Mouse (Mus musculus) urinary bladder, adult 18-20 months (tissue): Measurements from ENCODE around the gene Irgq.
"Not testable (repeated sequence)": the region's sequence is repeated elsewhere in the genome, so short reads cannot be mapped to it uniquely, and the experiment has no call there.

ENCODE experiments used
- DNase-seq, 2 experiments: peaks; one replicate each; pipeline ENCODE4 v3.0.0; 2022; ENCODE audit warnings: low spot score in 2 of 2, mixed read lengths in 2 of 2

Irgq gene

DNA sequence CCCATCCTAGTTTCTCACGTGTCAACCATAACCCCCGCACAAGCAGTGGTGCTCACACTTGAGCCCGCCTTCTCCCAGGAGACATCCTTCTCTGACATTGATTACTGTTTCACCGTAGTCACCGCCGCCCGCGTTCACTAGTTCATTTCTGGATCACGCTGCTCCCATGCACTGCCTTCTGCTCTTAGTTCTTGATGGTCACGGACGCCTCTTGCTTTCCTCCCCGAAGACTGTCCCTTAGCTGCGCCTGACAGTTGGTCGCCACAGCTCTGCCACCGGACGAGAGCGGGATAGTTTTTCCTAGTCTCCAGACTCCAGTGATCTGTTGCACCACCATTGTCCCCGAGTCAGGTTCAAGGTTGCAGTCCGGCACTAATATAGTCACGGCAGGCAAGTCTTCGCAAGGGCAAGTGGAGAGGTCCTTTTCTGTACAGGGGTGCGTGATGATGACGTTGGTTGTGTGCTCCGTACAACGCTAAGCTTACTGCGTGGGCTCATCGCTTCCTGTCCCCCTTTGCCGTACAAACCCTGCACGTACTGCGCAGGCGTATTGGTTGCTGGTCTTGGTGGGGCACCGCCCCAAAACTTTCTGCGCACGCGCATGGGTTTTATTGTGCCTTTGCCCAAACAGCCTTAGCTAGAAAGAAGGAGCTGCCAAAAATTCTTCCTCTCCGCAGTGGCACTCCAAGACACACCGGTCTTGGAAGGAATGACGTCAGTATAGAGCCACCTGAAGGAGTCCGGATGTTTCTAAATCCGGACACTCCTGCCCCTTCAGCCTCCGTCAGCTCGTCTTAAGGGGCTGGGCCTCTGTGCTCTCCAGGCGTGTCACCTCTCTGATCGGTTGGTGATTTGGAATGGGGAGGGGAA is at the start of gene Irgq:
TSS of gene Irgq (plus strand) at position 628 of the 870 bp plus-strand sequence.
- peak; percentile 97 to 99 for DNase-seq

DNA sequence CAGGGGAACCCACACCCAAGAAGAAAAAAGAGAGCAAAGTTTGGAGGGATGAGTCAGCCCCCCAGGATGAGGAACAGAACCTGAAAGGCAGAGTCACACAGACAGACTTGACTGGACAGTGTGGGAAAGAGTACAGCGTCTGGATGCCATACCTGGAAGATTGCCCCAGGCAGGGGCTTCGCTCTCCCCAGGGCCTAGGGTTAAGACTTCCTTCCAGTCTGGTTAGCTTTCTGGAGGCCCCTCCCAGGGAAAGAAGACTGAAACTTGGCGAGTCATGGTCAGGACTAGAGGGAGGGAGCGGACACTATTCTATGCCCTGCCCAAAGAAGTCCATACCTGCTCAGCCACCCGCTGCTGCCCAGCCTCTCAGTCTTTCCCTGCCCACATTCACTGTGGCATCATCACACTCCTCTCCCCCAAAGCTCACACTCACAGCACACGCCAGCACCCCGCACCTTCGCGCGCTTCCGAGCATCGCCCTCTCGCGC is 49.5 kb upstream of the Irgq start:
- peak in 1 of 2 experiments; percentile 35 for DNase-seq

- DNase-seq = peak; percentile 68 to 87
Measured at GRCm38 (mm10) chr7:24481474-24482207, 48.8 kb upstream of the Irgq start, which contains the start of gene Cadm4. Gene Cadm4 (plus strand): TSS chr7:24482023.

DNA sequence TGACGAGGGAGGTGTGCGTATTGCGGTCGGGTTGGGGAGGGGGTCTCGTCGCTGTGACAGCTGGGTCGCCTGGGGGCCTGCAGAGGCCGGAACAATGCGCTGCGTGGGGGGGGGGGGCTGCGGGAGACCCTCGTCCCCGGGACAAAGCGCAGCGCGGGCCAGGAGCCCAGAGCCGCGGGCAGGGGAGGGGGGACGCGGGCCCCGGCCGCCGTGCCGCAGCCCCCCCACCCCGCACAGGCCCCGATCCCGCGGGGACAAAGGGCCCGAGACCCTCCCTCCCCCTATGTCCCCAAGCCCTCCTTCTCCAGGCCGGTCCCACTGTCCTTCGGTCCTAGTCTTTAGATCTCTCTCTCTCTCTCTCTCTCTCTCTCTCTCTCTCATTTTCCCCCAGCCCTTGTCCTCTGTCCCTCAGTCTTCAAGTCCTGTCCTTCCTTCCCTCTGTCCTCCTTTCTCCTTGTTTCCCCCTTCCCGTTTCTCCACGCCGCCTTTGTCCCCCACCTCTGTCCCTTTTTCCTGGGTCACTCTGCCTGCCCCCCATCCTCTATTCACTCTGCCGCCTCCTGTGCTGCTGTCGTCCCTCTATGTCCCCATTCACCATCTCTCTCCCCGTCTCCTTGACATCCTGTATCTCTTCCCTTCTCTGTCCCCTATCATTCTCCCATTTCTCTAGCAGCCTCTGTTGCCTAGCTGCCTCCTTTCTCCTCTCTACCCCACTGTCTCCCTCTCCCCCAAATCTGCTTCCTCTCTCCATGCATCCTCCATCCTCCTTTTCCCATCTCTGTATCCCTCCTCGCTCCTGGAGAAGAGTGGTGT is 48.1 kb upstream of the Irgq start:
- DNase-seq = no peak

- DNase-seq = not testable (repeated sequence)
Measured at GRCm38 (mm10) chr7:24483291-24483690, 47.2 kb upstream of the Irgq start.

GRCm38 (mm10) chr7:24485481-24485880 is 45.0 kb upstream of the Irgq start:
- no peak for DNase-seq

- no peak for DNase-seq
Measured at GRCm38 (mm10) chr7:24486654-24487130, 43.8 kb upstream of the Irgq start.

- DNase-seq = no peak
Measured at GRCm38 (mm10) chr7:24487403-24487802, 43.1 kb upstream of the Irgq start.

GRCm38 (mm10) chr7:24488303-24488702 is 42.2 kb upstream of the Irgq start:
- no peak for DNase-seq

DNA sequence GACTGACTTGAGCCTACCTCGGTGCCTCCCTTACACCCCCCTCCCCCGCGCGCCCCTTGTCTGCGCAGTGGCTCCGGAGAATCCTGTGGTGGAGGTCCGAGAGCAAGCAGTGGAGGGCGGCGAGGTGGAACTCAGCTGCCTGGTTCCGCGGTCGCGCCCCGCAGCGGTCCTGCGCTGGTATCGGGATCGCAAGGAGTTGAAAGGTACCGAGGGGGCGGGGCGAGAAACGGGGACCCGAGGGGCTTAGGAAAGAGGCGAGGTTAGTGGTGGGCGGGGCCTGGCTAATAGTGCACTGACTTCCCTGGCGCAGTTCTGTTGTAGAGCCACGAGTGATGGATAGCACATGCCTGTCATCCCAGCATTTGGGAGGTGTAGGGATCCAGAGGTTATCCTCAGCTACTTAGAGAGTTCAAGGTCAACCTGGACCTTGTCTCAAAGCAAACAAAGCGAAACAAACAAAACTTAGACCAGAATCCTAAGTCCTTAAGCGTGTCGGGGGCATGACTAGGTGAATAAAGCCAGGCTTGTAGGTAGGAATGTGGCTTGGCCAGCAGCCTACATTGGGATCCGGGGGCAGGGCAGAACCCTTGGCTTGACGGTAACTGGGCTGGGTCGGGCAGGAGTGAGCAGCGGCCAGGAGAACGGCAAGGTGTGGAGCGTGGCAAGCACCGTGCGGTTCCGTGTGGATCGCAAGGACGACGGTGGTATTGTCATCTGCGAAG is 30.5 kb upstream of the Irgq start:
- DNase-seq = no peak

- no peak for DNase-seq
Measured at GRCm38 (mm10) chr7:24500929-24501328, 29.6 kb upstream of the Irgq start.

- DNase-seq = no peak
Measured at GRCm38 (mm10) chr7:24501492-24501891, 29.0 kb upstream of the Irgq start.

GRCm38 (mm10) chr7:24504004-24504403 is 26.5 kb upstream of the Irgq start:
- no peak for DNase-seq

GRCm38 (mm10) chr7:24504868-24505267 is 25.6 kb upstream of the Irgq start:
- no peak for DNase-seq

DNA sequence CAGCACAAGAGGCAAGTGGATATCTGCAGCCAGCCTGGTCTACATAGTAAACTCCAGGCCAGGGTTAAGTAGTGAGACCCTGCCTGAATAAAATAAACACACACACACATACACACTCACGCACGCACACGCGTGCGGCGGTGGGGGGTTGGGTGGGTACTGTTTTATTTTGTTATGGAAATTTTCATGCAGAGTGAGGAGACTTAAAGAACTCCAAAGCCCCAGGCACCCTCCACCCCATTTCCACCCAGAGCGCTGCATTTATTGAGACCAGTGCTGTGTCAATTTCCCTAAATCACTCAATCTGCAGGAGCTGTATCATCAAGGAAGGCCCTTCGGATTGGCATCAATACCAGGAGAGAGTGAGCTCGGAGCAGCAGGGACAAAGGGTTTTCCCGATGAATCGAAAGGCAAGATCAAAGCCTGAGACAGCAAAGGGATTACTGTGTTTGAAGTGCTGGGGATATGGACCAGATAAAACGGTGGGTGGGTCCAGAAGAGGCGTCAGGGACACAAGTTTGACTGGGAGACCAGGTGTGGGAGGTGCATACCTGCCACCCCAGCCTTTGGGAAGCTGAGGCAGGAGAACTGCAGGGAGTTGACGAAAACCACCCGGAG is 24.9 kb upstream of the Irgq start:
- DNase-seq = no peak

DNA sequence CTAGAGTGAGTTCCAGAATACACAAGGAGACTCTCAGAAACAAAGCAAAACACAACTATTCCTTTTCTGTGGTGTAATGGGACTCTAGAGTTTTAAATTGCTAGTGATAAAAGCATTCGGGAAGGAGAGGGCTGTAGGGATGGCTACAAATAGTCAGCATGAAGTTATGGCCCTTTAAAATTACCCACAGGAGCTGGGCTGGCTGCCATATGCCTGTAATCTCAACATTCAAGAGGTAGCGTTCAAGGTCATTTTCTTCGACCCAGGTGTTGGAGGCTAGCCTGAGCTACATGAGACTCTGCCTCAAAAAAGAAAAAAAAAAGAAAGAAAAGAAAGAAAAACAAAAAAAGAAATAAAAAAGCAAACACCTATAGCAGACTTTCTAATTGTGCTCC is 24.4 kb upstream of the Irgq start:
- DNase-seq = no peak

DNA sequence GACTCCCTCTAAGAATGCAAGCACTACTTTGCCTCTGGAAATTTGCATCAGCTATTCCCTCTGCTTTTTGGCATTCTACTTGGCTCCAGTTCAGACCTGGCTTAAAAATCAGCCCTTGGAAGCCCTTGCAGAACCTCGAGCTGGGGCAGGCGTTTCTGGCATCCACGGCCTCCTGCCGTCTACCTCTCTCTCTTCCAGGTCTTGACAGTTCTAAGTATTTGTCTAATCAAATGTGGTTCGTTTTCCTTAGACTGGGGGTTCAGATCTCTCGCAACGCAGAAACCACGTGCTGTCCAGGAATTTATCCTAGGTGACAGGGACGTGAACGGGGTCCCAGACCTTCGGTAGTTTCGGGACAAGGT is 24.0 kb upstream of the Irgq start:
- peak; percentile 25 to 34 for DNase-seq

DNA sequence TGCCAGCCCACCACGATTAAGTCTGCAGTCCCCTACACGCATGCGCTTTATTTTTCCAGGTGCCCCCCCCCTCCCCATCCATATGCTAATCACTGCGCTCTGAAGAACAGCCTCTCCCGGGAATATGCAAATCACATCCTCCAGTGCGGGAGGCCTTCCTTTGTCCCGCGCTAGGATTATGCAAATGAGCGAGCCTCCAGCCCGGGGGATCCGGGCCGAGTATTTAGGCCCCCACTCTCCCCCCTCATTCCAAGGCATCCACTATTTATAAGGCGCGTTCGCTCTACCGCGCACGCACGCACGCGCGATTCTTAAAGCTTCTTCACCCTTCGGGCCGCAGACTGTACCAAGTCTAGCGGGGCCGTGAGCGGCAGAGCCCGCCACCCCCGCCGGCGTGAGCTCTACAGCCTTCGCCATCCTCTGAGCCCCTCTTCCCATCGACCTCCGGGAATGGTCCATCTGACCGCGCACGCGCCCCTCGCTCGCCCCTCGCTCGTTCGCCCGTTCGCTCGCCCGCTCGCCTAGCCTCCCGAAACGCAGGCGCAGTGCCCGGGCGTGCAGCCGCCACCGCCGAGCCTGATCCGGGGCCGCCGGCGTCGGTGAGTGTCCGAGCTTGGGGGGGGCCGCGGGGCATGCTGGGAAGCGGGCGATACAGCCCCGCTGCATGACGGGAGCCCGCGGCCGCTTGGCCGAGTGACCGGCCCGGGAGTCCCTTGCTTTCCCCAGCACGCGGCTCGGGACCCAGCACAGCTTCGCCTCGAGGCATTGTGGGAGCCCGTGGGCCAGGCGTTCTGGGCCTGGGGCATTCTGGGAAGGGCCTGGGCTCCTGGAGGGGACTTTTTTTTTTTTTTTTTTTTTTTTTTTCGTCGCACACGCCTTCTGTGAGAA is 23.4 kb upstream of the Irgq start, which contains the start of gene Zfp428:
TSS of gene Zfp428 (plus strand) at position 169 of the 888 bp plus-strand sequence.
- DNase-seq = peak; percentile 72 to 82

DNA sequence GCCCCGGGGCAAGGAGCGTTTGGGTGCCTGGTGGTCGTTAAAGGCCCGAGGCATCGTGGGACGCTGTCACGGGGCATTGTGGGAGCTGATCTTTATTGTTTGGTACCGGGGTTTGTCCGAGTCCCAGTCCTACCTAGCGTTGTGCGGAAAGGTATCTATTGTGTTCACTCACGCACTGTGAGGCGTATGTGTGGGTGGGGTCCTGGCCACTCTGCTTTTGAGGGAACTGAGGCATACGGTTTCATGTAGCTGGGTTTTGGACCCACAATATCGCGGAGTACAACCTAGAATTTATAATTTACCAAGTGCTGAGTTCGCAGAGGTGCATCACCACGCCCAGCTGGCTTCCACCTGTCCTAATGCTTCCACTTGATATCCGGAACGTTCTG is 22.8 kb upstream of the Irgq start:
- DNase-seq = no peak
